Mouse (Mus musculus) ovary, postnatal 14 days (tissue): ENCODE measurements around the gene Mag.
A peak's percentile ranks its signal among the peaks of the same experiment; 100 is the strongest.
"Not testable (repeated sequence)": the region's sequence is repeated elsewhere in the genome, so short reads cannot be mapped to it uniquely, and the experiment has no call there.

Source experiments
- DNase-seq: peaks from one replicate; pipeline ENCODE4 v3.0.0; 2022; ENCODE audit warnings: low spot score

Gene Mag

GRCm38 (mm10) chr7:30914732-30915131 is at the start of gene Mag:
Mag (minus strand) TSS chr7:30914873.
- DNase-seq: no peak

GRCm38 (mm10) chr7:30964366-30964765 is 49.7 kb upstream of the Mag start:
- no peak for DNase-seq

- DNase-seq: no peak
These were observed 48.2 kb upstream of the Mag start for GRCm38 (mm10) chr7:30962862-30963261.

- DNase-seq: no peak
These were observed 45.2 kb upstream of the Mag start for GRCm38 (mm10) chr7:30959786-30960349.

GRCm38 (mm10) chr7:30958866-30959487 is 44.3 kb upstream of the Mag start:
- no peak for DNase-seq

GRCm38 (mm10) chr7:30958109-30958865 is 43.6 kb upstream of the Mag start:
- no peak for DNase-seq

- peak; percentile 85 for DNase-seq
These were observed 42.7 kb upstream of the Mag start for GRCm38 (mm10) chr7:30957367-30957783.

GRCm38 (mm10) chr7:30956756-30957366 is 42.2 kb upstream of the Mag start, which contains the start of gene Usf2:
Usf2 (minus strand) TSS chr7:30956803.
- peak; percentile 62 for DNase-seq

GRCm38 (mm10) chr7:30956357-30956751 is 41.7 kb upstream of the Mag start:
- DNase-seq: no peak

- peak; percentile 91 for DNase-seq
These were observed 41.1 kb upstream of the Mag start for GRCm38 (mm10) chr7:30955584-30956356.

- DNase-seq: no peak
These were observed 40.4 kb upstream of the Mag start for GRCm38 (mm10) chr7:30954971-30955520.

- DNase-seq: no peak
These were observed 39.4 kb upstream of the Mag start for GRCm38 (mm10) chr7:30954036-30954435.

- no peak for DNase-seq
These were observed 38.8 kb upstream of the Mag start for GRCm38 (mm10) chr7:30953459-30953858.

GRCm38 (mm10) chr7:30952441-30953265 is 38.0 kb upstream of the Mag start:
- no peak for DNase-seq

- not testable (repeated sequence) for DNase-seq
These were observed 35.2 kb upstream of the Mag start for GRCm38 (mm10) chr7:30949902-30950301.

- DNase-seq: no peak
These were observed 31.2 kb upstream of the Mag start for GRCm38 (mm10) chr7:30945876-30946275.

GRCm38 (mm10) chr7:30945466-30945865 is 30.8 kb upstream of the Mag start:
- DNase-seq: not testable (repeated sequence)

GRCm38 (mm10) chr7:30944706-30945105 is 30.0 kb upstream of the Mag start:
- DNase-seq: not testable (repeated sequence)

- no peak for DNase-seq
These were observed 29.4 kb upstream of the Mag start, which contains the start of gene Hamp for GRCm38 (mm10) chr7:30943909-30944635. Hamp (minus strand) TSS chr7:30944032.

- DNase-seq: not testable (repeated sequence)
These were observed 27.7 kb upstream of the Mag start for GRCm38 (mm10) chr7:30942365-30942764.
